Mouse (Mus musculus) T-cell, adult 66 days (primary cell): Measurements from ENCODE around the gene Lilrb4a. TPM values are rescaled to one million over a fixed set of nuclear protein-coding genes. Genes with fewer than 3 reads are reported as not detected.

Source experiments
- total RNA-seq, 2 experiments: library from RNA; stranded (reverse); gene quantifications; 3 replicates in 1 of 2; 4 replicates in 1 of 2; pipeline ENCODE4 v1.2.4; 2023

Lilrb4a gene
- 1 to 10 TPM; 2.7 to 3.6 TPM for total RNA-seq

GRCm38 (mm10) chr10:51490691-51491090 is at the start of gene Lilrb4a:
Gene Lilrb4a, plus strand, starts transcription at chr10:51490956.

GRCm38 (mm10) chr10:51480397-51480796 is 10.4 kb upstream of the Lilrb4a start, which contains the start of the genes Gm49339 and Lilr4b:
Gene Gm49339, plus strand, starts transcription at chr10:51480612.
Gene Lilr4b, plus strand, starts transcription at chr10:51480632.

Other genes with a start within 250 kb of the Lilrb4a start
- gene Gm49339, start 10.3 kb upstream of the Lilrb4a start, total RNA-seq, result under 1 TPM; 0.36 to 0.93 TPM
- gene Lilr4b, start 10.3 kb upstream of the Lilrb4a start, total RNA-seq, result 1 to 10 TPM; 4.8 to 6.6 TPM
- not detected for gene Fam162b, start 99.6 kb downstream of the Lilrb4a start, total RNA-seq
- gene Gprc6a, start 140.5 kb downstream of the Lilrb4a start, total RNA-seq, result not detected
- gene Rfx6, start 186.8 kb downstream of the Lilrb4a start, total RNA-seq, result not detected